9 mouse cellular contexts compared by ENCODE assay signal in the genomic region with DNA sequence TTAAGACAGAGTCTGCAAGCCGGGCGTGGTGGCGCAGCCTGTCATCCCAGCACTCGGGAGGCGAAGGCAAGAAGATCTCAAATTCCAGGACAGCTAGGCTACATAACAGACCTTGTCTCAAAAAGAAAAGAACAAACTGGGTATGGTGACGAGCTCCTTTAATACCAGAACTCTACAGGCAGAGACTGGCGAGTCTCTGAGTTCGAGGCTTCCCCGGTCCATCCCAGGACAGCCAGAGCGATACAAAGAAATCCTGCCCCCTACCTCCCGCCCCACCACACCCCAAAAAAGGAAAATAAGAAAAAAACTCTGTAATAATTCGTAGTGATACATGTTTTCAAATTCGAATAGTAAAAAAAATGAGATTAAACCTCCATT. TPM values are rescaled to one million over a fixed set of nuclear protein-coding genes. Genes with fewer than 3 reads are reported as not detected.
A peak's percentile ranks its signal among the peaks of the same experiment; 100 is the strongest.
DNase-seq lines count a peak whose midpoint lies in the region; ATAC-seq lines count a peak whose summit lies in the region.
"Had no signal": no experiment of that assay in that cellular context is flagged by ENCODE, and none has a peak within 500 bp of the region (broad histone marks: within the 10 kb centered on the region; RNA-seq: fewer than 3 reads in every experiment).

No protein-coding gene starts in this region.

- H3K4me2 ChIP-seq in kidney, embryonic 16.5 days (replicated peaks; ENCODE audit: low read depth, low read length) = peak overlapping the region; percentile 79
- peak overlapping the region; percentile 78 for H3K4me2 ChIP-seq in hindbrain, embryonic 13.5 days
- peak overlapping the region; percentile 85 for H3K4me2 ChIP-seq in midbrain, embryonic 14.5 days (ENCODE audit: low read length)

- H3K36me3 ChIP-seq in kidney, embryonic 16.5 days (ENCODE audit: insufficient read depth, low read length) = peaks cover 23% of the 10 kb centered on the region
- peaks cover 35% of the 10 kb centered on the region for H3K36me3 ChIP-seq in hindbrain, embryonic 13.5 days
- peaks cover 37% of the 10 kb centered on the region for H3K36me3 ChIP-seq in midbrain, embryonic 14.5 days (ENCODE audit: control insufficient read depth, insufficient read depth, low read length)

- ATAC-seq in kidney, embryonic 16.5 days (ENCODE audit: low FRiP score, low TSS enrichment) = no peak; the same call in 1 of the 2 replicates
- no peak for ATAC-seq in hindbrain, embryonic 13.5 days (ENCODE audit: low FRiP score)
- ATAC-seq in midbrain, embryonic 14.5 days (ENCODE audit: low FRiP score, low TSS enrichment) = no peak

- WGBS in kidney, embryonic 16.5 days = 6% methylated on average over 13 of the region's 13 CpGs
- WGBS in hindbrain, embryonic 13.5 days = 5% methylated on average over 13 of the region's 13 CpGs
- WGBS in midbrain, embryonic 14.5 days = 6% methylated on average over 13 of the region's 13 CpGs

- peak overlapping the region; percentile 86 for H3K9ac ChIP-seq in kidney, embryonic 16.5 days (replicated peaks; ENCODE audit: low read length)
- H3K9ac ChIP-seq in hindbrain, embryonic 13.5 days = peak overlapping the region; percentile 86
- peak overlapping the region; percentile 74 for H3K9ac ChIP-seq in midbrain, embryonic 14.5 days (replicated peaks; ENCODE audit: low read length)

- no peaks in the 10 kb centered on the region for H3K27me3 ChIP-seq in kidney, embryonic 16.5 days (ENCODE audit: insufficient read depth, low read length)
- no peaks in the 10 kb centered on the region for H3K27me3 ChIP-seq in hindbrain, embryonic 13.5 days
- no peaks in the 10 kb centered on the region for H3K27me3 ChIP-seq in midbrain, embryonic 14.5 days (ENCODE audit: control insufficient read depth, insufficient read depth, low read length)

- DNase-seq in kidney, adult 8-10 months = no peak
- DNase-seq in midbrain, embryonic 14.5 days = no peak
- no peak for DNase-seq in adrenal gland, postnatal 10 days
- DNase-seq in gastrocnemius, postnatal 36 days = no peak
- no peak for DNase-seq in adrenal gland, postnatal 4 days (ENCODE audit: low spot score in 2 of 2)

- intact Hi-C loops in gastrocnemius, postnatal 36 days (cut with DNase I) = no loop called here

- no peaks in the 10 kb centered on the region for H3K9me3 ChIP-seq in kidney, embryonic 16.5 days (ENCODE audit: low read length)
- H3K9me3 ChIP-seq in hindbrain, embryonic 13.5 days = no peaks in the 10 kb centered on the region
- no peaks in the 10 kb centered on the region for H3K9me3 ChIP-seq in midbrain, embryonic 14.5 days (ENCODE audit: control insufficient read depth, low read length)

- peak overlapping the region; percentile 94 for H3K27ac ChIP-seq in kidney, embryonic 16.5 days (ENCODE audit: low read length)
- peak overlapping the region; percentile 72 for H3K27ac ChIP-seq in brown adipose tissue, adult 24 weeks (replicated peaks; ENCODE audit: low read depth, low read length)
- H3K27ac ChIP-seq in hindbrain, embryonic 13.5 days = peak overlapping the region; percentile 92
- peak overlapping the region; percentile 88 for H3K27ac ChIP-seq in midbrain, embryonic 14.5 days (replicated peaks; ENCODE audit: low read depth, low read length)

- peaks cover 8% of the 10 kb centered on the region for H3K4me1 ChIP-seq in kidney, embryonic 16.5 days (ENCODE audit: insufficient read depth, low read length)
- no peaks in the 10 kb centered on the region; the same call in 1 of the 2 replicates for H3K4me1 ChIP-seq in brown adipose tissue, adult 24 weeks (ENCODE audit: control insufficient read depth, insufficient read depth, insufficient read length, low read length)
- H3K4me1 ChIP-seq in hindbrain, embryonic 13.5 days (replicated peaks) = peaks cover 18% of the 10 kb centered on the region
- H3K4me1 ChIP-seq in midbrain, embryonic 14.5 days (ENCODE audit: control insufficient read depth, insufficient read depth, low read length) = peaks cover 6% of the 10 kb centered on the region

- peak overlapping the region; percentile 64 for H3K4me3 ChIP-seq in kidney, embryonic 16.5 days (ENCODE audit: low read length)
- peak overlapping the region; percentile 91 for H3K4me3 ChIP-seq in brown adipose tissue, adult 24 weeks (ENCODE audit: insufficient read depth, low read depth, low read length)
- peak overlapping the region; percentile 90 for H3K4me3 ChIP-seq in hindbrain, embryonic 13.5 days
- peak overlapping the region; percentile 80 for H3K4me3 ChIP-seq in midbrain, embryonic 14.5 days (replicated peaks; ENCODE audit: low read depth, low read length)

RNA-seq across cellular contexts. Expression of gene C87436, which starts 0.9 kb away (rescaled TPM):
- 22.0 and 28.4 TPM in 2 replicates for polyA plus RNA-seq in kidney, embryonic 16.5 days (2015; fragmentation: Nextera tagmentation; extraction: Ambion mirVana)
- polyA plus RNA-seq in brown adipose tissue, adult 24 weeks (2012; ENCODE audit: insufficient read depth, insufficient read length, missing spikeins) = 10.4 and 13.6 TPM in 2 replicates
- 25.7 and 28.0 TPM in 2 replicates for polyA plus RNA-seq in hindbrain, embryonic 13.5 days (2015; fragmentation: Nextera tagmentation; extraction: Ambion mirVana)
- 22.8 and 25.5 TPM in 2 replicates for polyA plus RNA-seq in midbrain, embryonic 14.5 days (2014; fragmentation: Nextera tagmentation; extraction: Ambion mirVana)
- 10 to 100 TPM; 15.3 to 17.7 TPM for total RNA-seq in adrenal gland, postnatal 10 days (2021)
- total RNA-seq in gastrocnemius, postnatal 36 days (2021) = 1 to 10 TPM; 6.1 to 7.8 TPM
- 10 to 100 TPM; 17.6 to 19.1 TPM for total RNA-seq in adrenal gland, postnatal 4 days (2021)

RNA-seq across cellular contexts. Expression of gene Gm44790, which starts 12.7 kb away (rescaled TPM):
- polyA plus RNA-seq in kidney, embryonic 16.5 days (2015; fragmentation: Nextera tagmentation; extraction: Ambion mirVana) = 0.80 TPM in 1 of 2 replicates, not detected in the other
- not detected in 2 replicates for polyA plus RNA-seq in brown adipose tissue, adult 24 weeks (2012; ENCODE audit: insufficient read depth, insufficient read length, missing spikeins)
- polyA plus RNA-seq in hindbrain, embryonic 13.5 days (2015; fragmentation: Nextera tagmentation; extraction: Ambion mirVana) = 0.52 TPM in 1 of 2 replicates, not detected in the other
- polyA plus RNA-seq in midbrain, embryonic 14.5 days (2014; fragmentation: Nextera tagmentation; extraction: Ambion mirVana) = not detected in 2 replicates
- total RNA-seq in adrenal gland, postnatal 10 days (2021) = under 1 TPM in 1 of 2 experiments, not detected in 1; 0.85 TPM
- total RNA-seq in gastrocnemius, postnatal 36 days (2021) = 1 to 10 TPM in 1 of 2 experiments, not detected in 1; 1.2 TPM
- total RNA-seq in adrenal gland, postnatal 4 days (2021) = 1 to 10 TPM in 1 of 2 experiments, not detected in 1; 2.1 TPM
- total RNA-seq: adrenal gland, postnatal 25 days had no signal

RNA-seq across cellular contexts. Expression of gene Tia1, which starts 35.1 kb away (rescaled TPM):
- 187 and 221 TPM in 2 replicates for polyA plus RNA-seq in kidney, embryonic 16.5 days (2015; fragmentation: Nextera tagmentation; extraction: Ambion mirVana)
- 15.2 and 19.3 TPM in 2 replicates for polyA plus RNA-seq in brown adipose tissue, adult 24 weeks (2012; ENCODE audit: insufficient read depth, insufficient read length, missing spikeins)
- 359 and 370 TPM in 2 replicates for polyA plus RNA-seq in hindbrain, embryonic 13.5 days (2015; fragmentation: Nextera tagmentation; extraction: Ambion mirVana)
- 317 and 387 TPM in 2 replicates for polyA plus RNA-seq in midbrain, embryonic 14.5 days (2014; fragmentation: Nextera tagmentation; extraction: Ambion mirVana)
- 10 to 100 TPM; 43.8 to 86.4 TPM for total RNA-seq in adrenal gland, postnatal 10 days (2021)
- 10 to 100 TPM; 18.9 to 20.1 TPM for total RNA-seq in gastrocnemius, postnatal 36 days (2021)
- 100 to 1,000 TPM; 105 to 120 TPM for total RNA-seq in adrenal gland, postnatal 4 days (2021)

RNA-seq across cellular contexts. Expression of gene Pcyox1, which starts 42.2 kb away (rescaled TPM):
- 113 and 119 TPM in 2 replicates for polyA plus RNA-seq in kidney, embryonic 16.5 days (2015; fragmentation: Nextera tagmentation; extraction: Ambion mirVana)
- polyA plus RNA-seq in brown adipose tissue, adult 24 weeks (2012; ENCODE audit: insufficient read depth, insufficient read length, missing spikeins) = 65.9 and 131 TPM in 2 replicates
- polyA plus RNA-seq in hindbrain, embryonic 13.5 days (2015; fragmentation: Nextera tagmentation; extraction: Ambion mirVana) = 110 and 114 TPM in 2 replicates
- 68.7 and 109 TPM in 2 replicates for polyA plus RNA-seq in midbrain, embryonic 14.5 days (2014; fragmentation: Nextera tagmentation; extraction: Ambion mirVana)
- total RNA-seq in adrenal gland, postnatal 10 days (2021) = 100 to 1,000 TPM; 149 to 167 TPM
- 10 to 100 TPM; 53.1 to 54.2 TPM for total RNA-seq in gastrocnemius, postnatal 36 days (2021)
- 100 to 1,000 TPM; 180 to 205 TPM for total RNA-seq in adrenal gland, postnatal 4 days (2021)
